Mouse (Mus musculus) kidney, embryonic 16.5 days (tissue): Measurements from ENCODE around the gene Prss36. TPM values are rescaled to one million over a fixed set of nuclear protein-coding genes. Genes with fewer than 3 reads are reported as not detected.

ENCODE experiments used
- polyA plus RNA-seq: library from polyadenylated mRNA; unstranded; fragments of >200 nt; fragmentation: Nextera tagmentation; extraction: Ambion mirVana; gene quantifications from 2 replicates; pipeline ENCODE4 v1.2.1, GENCODE M21; 2015

Prss36 gene
- polyA plus RNA-seq, 1 experiment from 2014 or later, result 15.2 TPM

Other genes starting within 250 kb of the Prss36 start
- gene Bcl7c, start 237.8 kb downstream of the Prss36 start, polyA plus RNA-seq, result 50.5 and 54.5 TPM in 2 replicates
- 14.0 and 14.7 TPM in 2 replicates for gene Ctf1, start 234.0 kb downstream of the Prss36 start, polyA plus RNA-seq
- 0.15 and 0.32 TPM in 2 replicates for gene Ctf2, start 214.6 kb downstream of the Prss36 start, polyA plus RNA-seq
- gene Fbxl19, start 202.2 kb downstream of the Prss36 start, polyA plus RNA-seq, result 5.4 TPM in 2 replicates
- gene Orai3, start 176.9 kb downstream of the Prss36 start, polyA plus RNA-seq, result 31.2 and 34.8 TPM in 2 replicates
- 18.9 and 19.4 TPM in 2 replicates for gene Setd1a, start 170.1 kb downstream of the Prss36 start, polyA plus RNA-seq
- not detected in 2 replicates for gene Gm49388, start 161.1 kb downstream of the Prss36 start, polyA plus RNA-seq
- gene Hsd3b7, start 146.1 kb downstream of the Prss36 start, polyA plus RNA-seq, result 28.2 and 33.2 TPM in 2 replicates
- 44.6 and 48.0 TPM in 2 replicates for gene Stx4a, start 122.4 kb downstream of the Prss36 start, polyA plus RNA-seq
- 3.6 and 4.4 TPM in 2 replicates for gene Stx1b, start 122.2 kb downstream of the Prss36 start, polyA plus RNA-seq
- 13.0 and 15.7 TPM in 2 replicates for gene Zfp646, start 70.5 kb downstream of the Prss36 start, polyA plus RNA-seq
- 21.0 and 25.6 TPM in 2 replicates for gene Zfp668, start 69.9 kb downstream of the Prss36 start, polyA plus RNA-seq
- gene Prss53, start 55.8 kb downstream of the Prss36 start, polyA plus RNA-seq, result 5.9 and 6.5 TPM in 2 replicates
- not detected in 2 replicates for gene Gm21974, start 51.3 kb downstream of the Prss36 start, polyA plus RNA-seq
- gene Vkorc1, start 51.1 kb downstream of the Prss36 start, polyA plus RNA-seq, result 163 and 168 TPM in 2 replicates
- 155 and 156 TPM in 2 replicates for gene Bckdk, start 42.6 kb downstream of the Prss36 start, polyA plus RNA-seq
- 42.7 and 44.4 TPM in 2 replicates for gene Kat8, start 34.2 kb downstream of the Prss36 start, polyA plus RNA-seq
- 93.2 and 98.7 TPM in 2 replicates for gene Prss8, start 16.6 kb downstream of the Prss36 start, polyA plus RNA-seq
- 359 and 373 TPM in 2 replicates for gene Fus, start 20.7 kb upstream of the Prss36 start, polyA plus RNA-seq
- gene Pycard, start 47.1 kb upstream of the Prss36 start, polyA plus RNA-seq, result 60.1 and 61.8 TPM in 2 replicates
- 0.16 and 0.23 TPM in 2 replicates for gene Trim72, start 57.2 kb upstream of the Prss36 start, polyA plus RNA-seq
- gene Itgam, start 115.9 kb upstream of the Prss36 start, polyA plus RNA-seq, result 0.80 and 1.0 TPM in 2 replicates
- gene Gm49368, start 116.0 kb upstream of the Prss36 start, polyA plus RNA-seq, result not detected in 2 replicates
- 0.06 TPM in 2 replicates for gene Itgax, start 182.8 kb upstream of the Prss36 start, polyA plus RNA-seq
- gene Itgad, start 207.7 kb upstream of the Prss36 start, polyA plus RNA-seq, result not detected in 2 replicates